Mouse (Mus musculus) kidney, embryonic 15.5 days (tissue): ENCODE data around the gene Trak1. TPM values are rescaled to one million over a fixed set of nuclear protein-coding genes. Genes with fewer than 3 reads are reported as not detected.
A peak's percentile ranks its signal among the peaks of the same experiment; 100 is the strongest.
"Not testable (repeated sequence)": the region's sequence is repeated elsewhere in the genome, so short reads cannot be mapped to it uniquely, and the experiment has no call there.

Experiments used
- ATAC-seq: fragments of 200-750 bp; cut with Nextera tagmentation; replicated peaks from 2 replicates; pipeline ENCODE4 v1.8.0; 2017; ENCODE audit warnings: moderate TSS enrichment; ENCODE audit not compliant: low FRiP score
- H3K27ac ChIP-seq: fragments of 300-500 bp; sonication (generic); 2 replicates; pipeline ENCODE4 v1.5.1; 2015; ENCODE audit warnings: mild to moderate bottlenecking, inconsistent platforms
- H3K27me3 ChIP-seq: fragments of 300-500 bp; sonication (generic); 2 replicates; pipeline ENCODE4 v1.6.1; 2015; ENCODE audit warnings: inconsistent platforms
- H3K36me3 ChIP-seq: fragments of 300-500 bp; sonication (generic); 2 replicates; pipeline ENCODE4 v1.6.1; 2015; ENCODE audit warnings: inconsistent platforms
- H3K4me1 ChIP-seq: fragments of 300-500 bp; sonication (generic); 2 replicates; pipeline ENCODE4 v1.6.1; 2015; ENCODE audit warnings: inconsistent platforms
- H3K4me2 ChIP-seq: fragments of 300-500 bp; sonication (generic); 2 replicates; pipeline ENCODE4 v1.6.1; 2015; ENCODE audit warnings: moderate library complexity, mild to moderate bottlenecking, inconsistent platforms
- H3K4me3 ChIP-seq: fragments of 300-500 bp; sonication (generic); replicated peaks from 2 replicates; pipeline ENCODE4 v1.5.1; 2015; ENCODE audit warnings: mild to moderate bottlenecking, inconsistent platforms
- H3K9ac ChIP-seq: fragments of 300-500 bp; sonication (generic); 2 replicates; pipeline ENCODE4 v1.6.1; 2015; ENCODE audit warnings: mild to moderate bottlenecking, inconsistent platforms
- H3K9me3 ChIP-seq: fragments of 300-500 bp; sonication (generic); replicated peaks from 2 replicates; pipeline ENCODE4 v1.6.1; 2016; ENCODE audit warnings: inconsistent platforms
- WGBS: fragments of 180-500 bp; shearing (Covaris S2); methylation state at CpG from one replicate; pipeline ENCODE4 v1.1.7; 2015; ENCODE audit warnings: mixed read lengths; 5-methylcytosine and 5-hydroxymethylcytosine counted together
- polyA plus RNA-seq: library from polyadenylated mRNA; unstranded; fragments of >200 nt; fragmentation: Nextera tagmentation; extraction: Ambion mirVana; gene quantifications from 2 replicates; pipeline ENCODE4 v1.2.1, GENCODE M21; 2015

Trak1 gene
- polyA plus RNA-seq, 1 experiment from 2014 or later: 18.7 TPM

DNA sequence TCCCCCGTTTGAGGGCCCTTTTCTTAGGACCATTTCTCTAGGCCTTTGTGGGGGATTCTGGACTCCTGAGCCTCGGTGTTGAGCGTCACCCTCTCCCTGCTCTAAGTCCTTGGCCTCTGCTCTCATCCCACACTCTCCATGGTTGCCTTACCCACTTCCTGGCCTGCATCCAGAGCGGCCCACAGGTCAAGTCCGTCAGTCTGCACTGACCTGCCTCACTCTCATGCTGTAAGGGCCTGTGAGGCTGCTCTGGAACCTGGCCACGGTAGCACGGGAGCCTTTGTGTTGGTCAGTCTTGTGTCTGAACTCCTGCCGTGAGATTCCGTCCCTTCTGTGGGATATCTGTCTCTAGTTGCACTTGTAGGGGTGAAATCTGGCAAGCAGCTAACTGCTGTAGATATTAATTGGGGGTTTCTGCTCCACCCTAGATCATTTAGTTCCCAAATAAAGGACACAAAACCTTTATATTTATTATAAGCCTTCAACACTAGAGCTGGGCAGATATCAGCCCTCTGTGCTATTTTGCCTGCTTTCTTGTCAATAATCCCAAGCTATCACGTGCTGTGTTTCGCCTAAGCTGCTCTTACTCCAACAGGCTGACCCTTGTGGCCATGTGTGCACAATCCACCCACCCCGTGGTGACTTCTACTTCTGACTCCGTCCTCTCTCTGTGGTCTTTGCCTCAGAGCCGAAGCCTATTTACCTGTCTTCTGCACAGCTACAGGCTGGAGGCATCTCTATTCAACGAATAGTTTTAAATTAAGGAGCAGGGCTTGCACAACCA lies 136.6 kb downstream of the Trak1 start:
- WGBS: 81% methylated on average over 15 of the region's 15 CpGs
- H3K27me3 ChIP-seq: no peaks in the 10 kb centered on the region

DNA sequence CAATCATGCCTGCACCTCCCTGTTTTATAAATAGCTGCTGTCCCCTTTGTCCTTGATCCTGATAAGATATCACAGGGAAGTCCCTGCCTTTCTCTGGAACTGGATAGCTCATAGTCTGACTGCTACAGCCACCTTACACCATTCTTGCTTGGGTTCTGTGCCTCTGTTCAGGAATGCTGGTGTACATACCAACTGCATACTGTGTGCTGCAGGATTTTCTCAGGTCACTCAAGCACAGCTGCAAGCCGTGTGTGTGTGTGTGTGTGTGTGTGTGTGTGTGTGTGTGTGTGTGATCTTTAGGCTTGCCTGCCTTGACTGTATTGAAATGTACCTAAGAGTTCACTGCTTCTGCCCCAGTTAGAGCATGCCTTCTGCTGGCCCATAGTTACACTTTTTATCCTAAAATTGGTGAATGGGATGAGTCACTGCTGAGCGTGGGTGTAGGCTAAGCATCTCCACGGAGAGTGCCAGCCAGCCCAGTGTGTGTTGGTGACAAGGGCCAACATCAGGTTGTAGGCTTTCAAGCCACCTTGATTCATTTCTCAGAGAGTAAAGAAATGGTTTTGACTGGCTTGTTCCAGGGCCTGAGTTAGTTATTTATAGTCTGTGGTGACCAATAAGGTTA lies 138.1 kb downstream of the Trak1 start:
- WGBS: 45% methylated on average over 3 of the region's 3 CpGs
- no peak overlapping the region for H3K4me2 ChIP-seq
- H3K27me3 ChIP-seq: no peaks in the 10 kb centered on the region
- peaks cover 21% of the 10 kb centered on the region for H3K4me1 ChIP-seq
- H3K36me3 ChIP-seq: no peaks in the 10 kb centered on the region
- no peak for ATAC-seq
- H3K9me3 ChIP-seq: no peaks in the 10 kb centered on the region
- peak overlapping the region; percentile 58 for H3K27ac ChIP-seq
- no peak overlapping the region for H3K9ac ChIP-seq
- no peak overlapping the region for H3K4me3 ChIP-seq

More for the DNA sequence above, 136.6 kb downstream of the Trak1 start:
- no peak for ATAC-seq
- Histone ChIP-seq H3K36me3 (no peaks in the 10 kb centered on the region), H3K4me3 (no peak overlapping the region), H3K4me2 (no peak overlapping the region), H3K9me3 (no peaks in the 10 kb centered on the region), H3K9ac (no peak overlapping the region), H3K4me1 (peaks cover 31% of the 10 kb centered on the region), H3K27ac (no peak overlapping the region)

DNA sequence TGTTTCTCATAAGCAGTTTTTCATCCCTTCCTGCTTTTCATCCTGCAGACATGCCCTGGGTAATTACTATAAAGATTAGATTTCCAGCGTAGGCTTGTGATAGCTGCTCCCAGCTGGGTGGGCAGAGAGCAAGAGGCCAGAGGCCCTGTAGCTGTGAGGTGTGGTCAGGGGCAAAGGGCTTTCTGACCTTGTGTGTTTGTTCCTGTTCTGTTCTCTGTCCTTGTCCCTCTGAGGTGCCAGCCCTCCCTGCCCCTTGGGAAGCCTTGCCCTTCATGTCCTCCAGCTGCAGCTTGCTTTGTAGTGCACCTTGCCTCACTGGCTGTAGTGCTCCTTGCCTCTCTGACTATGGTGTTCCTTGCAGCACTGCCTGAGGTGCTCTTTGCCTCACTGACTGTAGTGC lies 139.2 kb downstream of the Trak1 start:
- ATAC-seq: 0 out of 2 replicates have a peak, but pooled peaks have one; percentile 23

DNA sequence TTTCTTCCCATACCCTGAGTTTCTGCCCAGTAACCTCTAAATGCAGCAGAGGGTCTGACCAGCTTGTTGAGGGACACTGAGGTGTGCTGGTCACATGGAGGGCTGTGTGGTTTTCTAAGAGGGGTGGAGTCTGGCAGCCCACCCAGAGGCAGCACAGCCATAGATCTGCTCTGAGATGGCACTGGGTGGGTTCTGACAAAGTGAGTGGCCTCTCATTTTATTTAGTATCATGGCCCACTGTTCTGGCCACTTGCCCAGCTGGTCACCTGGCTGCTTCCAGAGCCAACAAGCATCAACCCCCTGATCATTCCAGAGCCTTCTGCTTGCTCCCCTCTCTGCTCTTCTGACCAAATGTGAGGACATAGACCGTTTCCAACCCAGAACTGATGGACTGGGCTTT lies 144.8 kb downstream of the Trak1 start:
- H3K4me1 ChIP-seq: no peaks in the 10 kb centered on the region; the same call in 1 of the 2 replicates
- no peak overlapping the region for H3K4me3 ChIP-seq
- H3K9me3 ChIP-seq: no peaks in the 10 kb centered on the region
- peaks cover 45% of the 10 kb centered on the region for H3K36me3 ChIP-seq
- no peak overlapping the region for H3K9ac ChIP-seq
- ATAC-seq: no peak
- H3K27ac ChIP-seq: no peak overlapping the region
- WGBS: 76% methylated on average over 1 of the region's 1 CpGs
- H3K4me2 ChIP-seq: no peak overlapping the region
- H3K27me3 ChIP-seq: no peaks in the 10 kb centered on the region

More for the DNA sequence above, 139.2 kb downstream of the Trak1 start:
- H3K36me3 ChIP-seq: peaks cover 3% of the 10 kb centered on the region; the same call in 1 of the 2 replicates
- no peak overlapping the region for H3K4me3 ChIP-seq
- no peaks in the 10 kb centered on the region for H3K9me3 ChIP-seq
- no peak overlapping the region for H3K4me2 ChIP-seq
- no peaks in the 10 kb centered on the region for H3K27me3 ChIP-seq
- H3K27ac ChIP-seq: peak overlapping the region; percentile 30
- 28% methylated on average over 1 of the region's 1 CpGs for WGBS
- peaks cover 13% of the 10 kb centered on the region for H3K4me1 ChIP-seq
- no peak overlapping the region for H3K9ac ChIP-seq

DNA sequence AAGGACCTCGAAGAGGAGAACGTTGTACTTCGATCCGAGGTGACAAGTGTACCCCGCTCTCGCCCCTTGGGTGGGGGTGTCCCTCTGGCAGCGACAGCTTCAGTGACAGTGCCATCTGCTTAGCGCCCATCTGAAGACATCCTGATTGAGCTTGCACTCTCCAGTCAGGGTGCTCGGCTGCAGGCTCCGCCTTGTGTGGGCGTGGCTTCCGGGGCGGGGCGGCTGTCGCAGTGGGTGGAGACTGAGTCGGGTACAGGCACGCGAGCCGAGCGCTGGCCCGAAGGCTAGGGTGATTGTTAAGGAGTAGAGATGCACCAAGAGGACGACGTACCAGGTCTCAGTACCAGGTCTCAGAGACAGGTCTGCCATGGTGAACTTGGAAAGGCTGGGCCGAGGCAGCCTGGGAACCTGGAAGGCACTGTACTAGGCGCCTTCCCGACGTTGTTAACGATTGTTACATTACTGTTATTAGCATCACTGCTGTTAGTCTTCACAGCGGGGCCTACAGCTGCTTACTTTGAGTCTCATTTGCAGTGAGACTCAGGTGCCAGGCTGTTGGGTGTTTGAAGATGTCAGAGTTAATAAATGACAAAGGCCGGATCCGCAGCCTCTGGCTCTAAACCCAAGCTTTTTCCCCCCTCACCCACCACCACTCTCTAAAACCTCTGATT lies 146.5 kb downstream of the Trak1 start:
- ATAC-seq: no peak
- WGBS: 74% methylated on average over 31 of the region's 31 CpGs

DNA sequence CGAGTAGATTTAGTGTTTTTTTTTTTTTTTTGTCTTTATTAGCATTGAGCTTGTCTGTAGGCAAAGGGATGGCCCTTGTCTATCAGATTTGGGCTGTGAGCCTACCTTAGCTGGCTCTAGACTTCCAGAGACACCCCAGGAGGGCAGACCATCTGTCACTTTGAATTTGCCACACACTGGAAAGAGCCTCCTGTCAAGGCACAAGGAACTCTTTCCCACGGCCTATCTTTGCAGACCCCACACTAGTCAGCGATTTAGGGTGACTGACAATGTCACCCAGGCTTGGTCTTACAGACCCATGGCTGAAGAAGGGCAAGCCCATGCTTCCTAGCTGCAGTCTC lies 147.0 kb downstream of the Trak1 start:
- H3K4me2 ChIP-seq: no peak overlapping the region
- no peak overlapping the region for H3K4me3 ChIP-seq
- no peaks in the 10 kb centered on the region for H3K27me3 ChIP-seq
- H3K9me3 ChIP-seq: no peaks in the 10 kb centered on the region
- WGBS: 78% methylated on average over 3 of the region's 3 CpGs
- ATAC-seq: no peak
- H3K27ac ChIP-seq: no peak overlapping the region
- H3K4me1 ChIP-seq: no peaks in the 10 kb centered on the region; the same call in 1 of the 2 replicates
- peaks cover 66% of the 10 kb centered on the region for H3K36me3 ChIP-seq
- H3K9ac ChIP-seq: no peak overlapping the region

More for the DNA sequence above, 146.5 kb downstream of the Trak1 start:
- Histone ChIP-seq H3K9ac (no peak overlapping the region), H3K9me3 (no peaks in the 10 kb centered on the region), H3K27me3 (no peaks in the 10 kb centered on the region), H3K36me3 (peaks cover 61% of the 10 kb centered on the region), H3K27ac (no peak overlapping the region), H3K4me2 (no peak overlapping the region), H3K4me3 (no peak overlapping the region), H3K4me1 (no peaks in the 10 kb centered on the region; the same call in 1 of the 2 replicates)

DNA sequence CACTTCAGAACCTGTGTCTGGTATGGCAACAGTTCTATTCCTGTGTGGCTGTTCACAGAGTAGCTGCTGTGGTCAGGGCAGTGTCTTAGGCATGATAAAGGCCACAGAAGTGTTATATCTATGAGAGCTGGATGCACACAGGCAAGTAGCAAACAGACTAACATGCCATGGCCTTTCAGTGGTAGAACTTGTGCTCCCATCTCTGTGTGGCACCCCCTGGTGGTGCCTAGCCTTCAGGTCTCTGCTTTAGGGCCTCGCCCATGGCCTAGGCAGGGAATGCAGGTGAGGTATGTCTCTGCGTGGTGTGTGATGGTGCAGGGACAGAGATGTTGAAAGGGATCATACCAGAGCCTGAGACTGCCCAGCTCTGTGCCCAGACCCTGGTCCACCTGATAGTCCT lies 148.1 kb downstream of the Trak1 start:
- H3K4me3 ChIP-seq: no peak overlapping the region
- no peak overlapping the region for H3K27ac ChIP-seq
- no peak overlapping the region for H3K4me2 ChIP-seq
- peaks cover 74% of the 10 kb centered on the region for H3K36me3 ChIP-seq
- 0 out of 2 replicates have a peak, but pooled peaks have one; percentile 17 for ATAC-seq
- H3K27me3 ChIP-seq: no peaks in the 10 kb centered on the region
- H3K4me1 ChIP-seq: no peaks in the 10 kb centered on the region; the same call in 1 of the 2 replicates
- H3K9me3 ChIP-seq: no peaks in the 10 kb centered on the region
- no peak overlapping the region for H3K9ac ChIP-seq
- 88% methylated on average over 2 of the region's 2 CpGs for WGBS

DNA sequence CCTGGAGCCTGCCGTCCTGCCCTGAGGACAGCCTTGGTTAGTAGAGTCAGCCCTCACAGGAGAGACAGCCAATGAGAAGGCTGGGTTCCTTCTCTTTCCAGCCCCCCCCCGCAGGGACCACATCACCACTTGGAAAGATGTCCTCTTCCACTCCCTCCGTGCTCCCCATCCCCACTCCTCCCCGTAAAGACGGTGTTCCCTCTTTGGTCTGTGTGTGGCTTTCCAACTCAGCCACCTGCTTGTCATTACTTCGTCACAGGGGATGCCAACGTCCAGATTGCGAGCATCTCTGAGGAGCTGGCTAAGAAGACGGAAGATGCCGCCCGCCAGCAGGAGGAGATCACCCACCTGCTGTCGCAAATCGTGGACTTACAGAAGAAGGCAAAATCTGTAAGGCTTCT lies 149.1 kb downstream of the Trak1 start:
- Histone ChIP-seq H3K4me3 (no peak overlapping the region), H3K9me3 (no peaks in the 10 kb centered on the region), H3K36me3 (peaks cover 79% of the 10 kb centered on the region), H3K4me2 (no peak overlapping the region), H3K27ac (no peak overlapping the region), H3K27me3 (no peaks in the 10 kb centered on the region), H3K9ac (no peak overlapping the region), H3K4me1 (no peaks in the 10 kb centered on the region; the same call in 1 of the 2 replicates)
- WGBS: 91% methylated on average over 13 of the region's 13 CpGs
- ATAC-seq: no peak

DNA sequence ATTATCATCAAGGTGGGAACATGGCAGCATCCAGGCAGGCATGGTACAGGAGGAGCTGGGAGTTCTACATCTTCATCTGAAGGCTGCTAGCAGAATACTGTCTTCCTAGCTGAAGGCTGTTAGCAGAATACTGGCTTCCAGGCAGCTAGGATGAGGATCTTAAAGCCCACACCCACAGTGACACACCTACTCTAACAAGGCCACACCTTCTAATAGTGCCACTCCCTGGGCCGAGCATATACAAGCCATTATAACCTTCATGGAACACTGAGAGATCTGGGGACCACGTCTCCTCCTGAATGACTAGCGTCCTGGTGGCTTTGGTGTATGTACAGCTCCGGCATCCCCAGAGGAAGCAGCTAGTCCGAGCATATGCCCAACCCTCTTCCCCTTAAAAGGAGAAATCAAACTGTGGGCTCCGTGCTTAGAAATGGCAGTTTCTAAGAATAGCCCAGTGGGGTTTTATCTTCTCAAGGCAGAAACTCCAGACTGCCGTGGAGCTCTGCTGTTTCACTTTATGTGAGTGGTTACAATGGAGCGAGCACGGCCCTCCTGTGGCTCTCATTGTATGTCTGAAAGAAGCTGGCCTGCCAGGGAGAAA lies 155.1 kb downstream of the Trak1 start:
- not testable (repeated sequence) for H3K4me2 ChIP-seq, H3K4me3 ChIP-seq, H3K9ac ChIP-seq, H3K4me1 ChIP-seq, H3K27ac ChIP-seq, ATAC-seq, H3K27me3 ChIP-seq, H3K9me3 ChIP-seq
- WGBS: 78% methylated on average over 9 of the region's 9 CpGs
- peaks cover 84% of the 10 kb centered on the region for H3K36me3 ChIP-seq

DNA sequence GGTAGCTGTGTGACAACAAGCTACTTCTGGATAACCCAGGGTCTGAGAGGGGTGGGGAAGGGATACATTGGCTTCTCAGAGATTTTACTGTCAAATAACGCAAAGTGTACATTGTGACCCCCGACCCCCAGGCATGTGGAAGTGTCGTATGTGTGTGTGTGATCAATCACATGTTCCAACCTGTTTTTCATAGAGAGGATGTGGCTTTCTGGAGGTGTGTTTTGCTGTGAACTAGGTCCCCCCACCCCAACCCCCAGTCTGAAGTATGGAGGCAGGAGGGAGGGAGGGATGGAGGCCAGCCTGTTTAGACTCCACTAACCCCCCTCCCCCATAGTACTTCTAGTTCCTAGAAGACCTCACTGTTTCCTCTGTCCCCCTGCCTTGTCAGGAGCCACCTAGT lies 157.6 kb downstream of the Trak1 start:
- H3K9ac ChIP-seq: no peak overlapping the region
- peaks cover 74% of the 10 kb centered on the region for H3K36me3 ChIP-seq
- no peak overlapping the region for H3K4me2 ChIP-seq
- H3K4me3 ChIP-seq: no peak overlapping the region
- 89% methylated on average over 3 of the region's 3 CpGs for WGBS
- no peaks in the 10 kb centered on the region for H3K27me3 ChIP-seq
- 0 out of 2 replicates have a peak, but pooled peaks cover under 1% of the 10 kb centered on the region for H3K4me1 ChIP-seq
- no peak for ATAC-seq
- H3K9me3 ChIP-seq: no peaks in the 10 kb centered on the region
- no peak overlapping the region for H3K27ac ChIP-seq

DNA sequence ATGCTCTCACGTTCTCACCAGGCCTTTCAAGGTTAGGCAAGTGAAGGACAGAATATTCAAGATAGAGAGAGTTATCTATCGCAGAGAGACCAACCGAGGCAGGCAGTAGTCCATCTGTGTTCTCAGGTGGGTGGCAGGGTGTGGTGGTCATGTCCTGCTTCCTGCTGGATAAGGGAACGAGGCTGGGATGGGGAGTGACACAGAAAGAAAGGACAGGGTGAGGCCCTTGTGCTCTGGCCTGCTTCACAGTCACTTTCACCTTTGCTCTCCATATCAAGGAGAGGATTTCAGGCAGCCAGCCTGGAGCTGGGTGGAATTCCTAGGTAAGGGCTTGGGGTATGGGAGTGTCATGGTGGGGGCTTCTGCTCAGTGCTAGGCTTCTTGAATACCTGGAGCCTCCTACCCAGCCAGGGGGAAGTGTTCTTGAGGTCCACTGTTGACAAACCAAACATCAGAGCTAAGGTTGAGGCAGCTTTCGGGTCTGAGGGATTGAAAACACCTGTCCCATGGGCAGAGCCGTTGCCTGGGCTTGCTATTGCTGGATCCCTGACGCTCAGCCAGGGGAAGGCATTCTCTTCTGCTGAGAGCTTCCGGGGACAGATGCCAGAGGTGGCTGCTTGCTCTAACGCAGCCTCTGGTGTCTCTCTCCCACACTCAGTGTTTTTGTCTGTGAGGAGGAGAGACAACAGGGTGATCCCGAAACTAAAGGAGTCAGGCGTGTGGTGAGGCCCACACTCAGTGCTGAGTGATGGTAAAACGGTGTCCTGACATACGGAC lies 159.6 kb downstream of the Trak1 start:
- 80% methylated on average over 13 of the region's 13 CpGs for WGBS
- no peak overlapping the region for H3K4me2 ChIP-seq
- no peak overlapping the region for H3K9ac ChIP-seq
- peaks cover 76% of the 10 kb centered on the region for H3K36me3 ChIP-seq
- H3K9me3 ChIP-seq: no peaks in the 10 kb centered on the region
- no peak overlapping the region for H3K27ac ChIP-seq
- H3K4me3 ChIP-seq: no peak overlapping the region
- peaks cover 15% of the 10 kb centered on the region for H3K4me1 ChIP-seq
- no peaks in the 10 kb centered on the region for H3K27me3 ChIP-seq
- ATAC-seq: no peak
